Comparison of ENCODE assay signal across 8 mouse cellular contexts in the genomic region with DNA sequence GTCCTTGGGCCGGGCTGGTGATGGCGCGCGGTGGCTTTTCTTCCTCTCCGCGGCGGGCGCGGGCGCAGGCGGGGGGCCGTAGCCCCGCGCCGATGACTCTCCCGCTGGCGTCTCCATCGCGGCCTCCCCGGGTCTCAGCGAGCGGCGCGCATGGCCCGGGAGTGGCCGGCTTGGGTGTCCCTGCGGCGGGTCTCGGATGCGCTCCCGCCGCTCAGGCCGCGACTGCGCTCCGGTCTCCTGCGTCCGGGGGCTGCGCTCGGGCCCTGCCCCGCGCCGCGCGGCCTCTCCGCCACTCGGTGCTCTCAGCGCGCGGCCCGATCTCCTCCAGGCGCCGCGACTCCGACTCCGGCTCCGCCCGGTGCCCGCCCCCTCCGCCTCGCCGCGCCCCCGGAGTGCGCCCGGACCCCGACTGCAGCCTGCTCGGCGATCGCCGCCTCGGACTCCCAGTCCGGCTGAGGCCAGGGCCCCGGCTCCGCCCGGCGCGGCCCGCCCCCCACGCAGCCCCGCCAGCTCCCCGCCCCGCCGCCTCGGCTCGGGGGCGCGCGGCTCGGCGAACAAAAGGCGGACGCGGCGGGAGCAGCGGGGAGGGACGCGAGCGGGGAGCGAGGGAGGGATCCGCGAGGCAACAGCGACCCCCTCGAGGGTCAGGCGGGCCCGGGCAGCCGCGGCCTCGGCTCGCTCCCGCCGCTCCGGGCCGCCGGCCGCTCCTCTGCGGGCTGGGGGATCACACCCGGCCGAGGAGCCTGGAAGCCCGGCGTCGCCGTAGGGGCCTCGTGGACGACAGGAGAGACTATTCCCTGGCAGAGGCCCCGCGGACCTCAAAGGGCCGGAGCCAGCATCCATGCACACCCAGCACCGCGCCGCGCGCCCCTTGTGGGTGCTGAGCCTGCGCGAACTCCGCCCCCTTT. TPM values are rescaled to one million over a fixed set of nuclear protein-coding genes. Genes with fewer than 3 reads are reported as not detected.
A peak's percentile ranks its signal among the peaks of the same experiment; 100 is the strongest.
DNase-seq lines count a peak whose midpoint lies in the region; ATAC-seq and TF ChIP-seq lines count a peak whose summit lies in the region.

A gene (minus strand): TSS at position 462 of the 908 bp plus-strand sequence.

- peak; percentile 77 for DNase-seq in ZHBTc4 (ENCODE audit: low read depth, low spot score)
- peak; percentile 77 to 86 for DNase-seq in cerebellum, postnatal 36 days
- peak; percentile 93 for DNase-seq in gastrocnemius, adult 2 months
- DNase-seq in left cerebral cortex, adult 8-10 months (ENCODE audit: low spot score in 2 of 2): peak; percentile 52 to 80
- peak; percentile 86 for DNase-seq in right cerebral cortex, postnatal 25 days
- DNase-seq in yolk sac, embryonic 10.5 days (ENCODE audit: low spot score): peak; percentile 84

- H3K9ac ChIP-seq in hindbrain, embryonic 15.5 days: peak within 1 kb of the TSS; percentile 99

- peak; percentile 90 for ATAC-seq in hindbrain, embryonic 15.5 days (ENCODE audit: low FRiP score, low read depth)

- H3K27ac ChIP-seq in gastrocnemius, adult 2 months: peak within 1 kb of the TSS; percentile 86
- H3K27ac ChIP-seq in hindbrain, embryonic 15.5 days (replicated peaks): peak within 1 kb of the TSS; percentile 99
- H3K27ac ChIP-seq in macrophage: peak within 1 kb of the TSS; percentile 76

- H3K4me3 ChIP-seq in gastrocnemius, adult 2 months: peak within 1 kb of the TSS; percentile 93
- H3K4me3 ChIP-seq in hindbrain, embryonic 15.5 days: peak within 1 kb of the TSS; percentile 97
- H3K4me3 ChIP-seq in macrophage (ENCODE audit: inconsistent target): peak within 1 kb of the TSS; percentile 74

- TF ChIP-seq CTCF in gastrocnemius, adult 2 months (IDR thresholded peaks at IDR 0.05): peak; percentile 67

- WGBS in hindbrain, embryonic 15.5 days: under 1% methylated on average over 102 of the region's 136 CpGs
- 1% methylated on average over 78 of the region's 136 CpGs for WGBS in macrophage (ENCODE audit: missing documents)

- peaks cover 49% of the 10 kb centered on the region for H3K4me1 ChIP-seq in hindbrain, embryonic 15.5 days (replicated peaks)

- H3K4me2 ChIP-seq in hindbrain, embryonic 15.5 days: peak within 1 kb of the TSS; percentile 87

- no peaks in the 10 kb centered on the region for H3K27me3 ChIP-seq in hindbrain, embryonic 15.5 days

- intact Hi-C loops in gastrocnemius, adult 2 months (cut with DNase I): loop anchor here (5.0 kb wide), 1 partner anchor 217 kb away; a partner anchor contains a TSS

- H3K36me3 ChIP-seq in hindbrain, embryonic 15.5 days: no peaks in the 10 kb centered on the region
- H3K36me3 ChIP-seq in macrophage (ENCODE audit: inconsistent target): no peaks in the 10 kb centered on the region

- H3K9me3 ChIP-seq in hindbrain, embryonic 15.5 days: no peaks in the 10 kb centered on the region

- H3K79me2 ChIP-seq in macrophage (ENCODE audit: inconsistent target): peaks cover 41% of the 10 kb centered on the region

RNA-seq across cellular contexts. Expression of the gene that starts here (rescaled TPM):
- total RNA-seq in gastrocnemius, adult 2 months (2021): 1 to 10 TPM; 2.8 to 4.5 TPM
- 5.2 and 6.3 TPM in 2 replicates for polyA plus RNA-seq in hindbrain, embryonic 15.5 days (2015; fragmentation: Nextera tagmentation; extraction: Ambion mirVana)
- 10 to 100 TPM; 19.4 to 25.6 (median 22.0) TPM for total RNA-seq in left cerebral cortex, adult 8-10 months (2022)
- 100 to 1,000 TPM in 1 of 26 experiments, 10 to 100 TPM in 25; 12.2 to 152 (median 35.2) TPM for total RNA-seq in macrophage (2018; cell fraction: chromatin; rRNA removed)
- 10 to 100 TPM in 14 of 26 experiments, 1 to 10 TPM in 12; 5.1 to 30.7 (median 12.8) TPM for total RNA-seq in macrophage (2018; cell fraction: cytosol; rRNA removed)
- 10 to 100 TPM in 25 of 26 experiments, 1 to 10 TPM in 1; 10.0 to 61.1 (median 26.6) TPM for total RNA-seq in macrophage (2018; cell fraction: nucleus; rRNA removed)
- polyA plus RNA-seq in macrophage (2018): 8.1 to 15.4 TPM (median 10.2 TPM) in 3 replicates

Comparison
In these comparisons a context has a peak if more than half of its experiments do, and no peak if none do; other contexts are left out.
1. Peak in every context shown above with its lines: DNase-seq, ATAC-seq, H3K4me3 ChIP-seq and H3K27ac ChIP-seq.